Mouse (Mus musculus) MEL (cell line): ENCODE results near the gene Adamts5. TPM values are rescaled to one million over a fixed set of nuclear protein-coding genes. Genes with fewer than 3 reads are reported as not detected.

ENCODE experiments used
- DNase-seq: peaks from one replicate; pipeline ENCODE4 v3.0.0; 2011; ENCODE audit warnings: low read depth, low spot score
- H3K27ac ChIP-seq: 2 replicates; pipeline ENCODE4 v1.5.1; 2012; ENCODE audit warnings: low read depth, mild to moderate bottlenecking, control low read depth, low read length, moderate library complexity; ENCODE audit not compliant: control insufficient read depth
- H3K27me3 ChIP-seq, 2 experiments: fragments of 150-350 bp in 1 of 2; sonication (generic) in 1 of 2; 2 replicates each; pipeline ENCODE4 v1.6.1; 2012; ENCODE audit warnings: low read length in 2 of 2, mild to moderate bottlenecking in 2 of 2, improper control_type of control experiment in 1 of 2, moderate library complexity in 1 of 2; ENCODE audit not compliant: insufficient read depth in 2 of 2, control insufficient read depth in 1 of 2
- H3K36me3 ChIP-seq, 2 experiments: 2 replicates each; pipeline ENCODE4 v1.6.1; 2012 to 2014; ENCODE audit warnings: low read length in 2 of 2, improper control_type of control experiment in 1 of 2, inconsistent platforms in 1 of 2, mild to moderate bottlenecking in 1 of 2; ENCODE audit not compliant: insufficient read depth in 2 of 2, control insufficient read depth in 1 of 2
- H3K4me1 ChIP-seq, 2 experiments: fragments of 150-350 bp in 1 of 2; sonication (generic) in 1 of 2; 2 replicates each; pipeline ENCODE4 v1.6.1; 2012; ENCODE audit warnings: low read length in 2 of 2, improper control_type of control experiment in 1 of 2, mild to moderate bottlenecking in 1 of 2; ENCODE audit not compliant: insufficient read depth in 2 of 2, control insufficient read depth in 1 of 2
- H3K4me3 ChIP-seq, 2 experiments: fragments of 150-350 bp in 1 of 2; sonication (generic) in 1 of 2; 2 replicates each; pipeline ENCODE4 v1.5.1; 2012; ENCODE audit warnings: low read depth in 2 of 2, low read length in 2 of 2, mild to moderate bottlenecking in 2 of 2, moderate library complexity in 2 of 2, control low read depth in 1 of 2, improper control_type of control experiment in 1 of 2; ENCODE audit not compliant: control insufficient read depth in 1 of 2, insufficient read depth in 1 of 2
- H3K79me2 ChIP-seq: 2 replicates; pipeline ENCODE4 v1.6.1; 2012; ENCODE audit warnings: mild to moderate bottlenecking, low read length, moderate library complexity; ENCODE audit not compliant: control insufficient read depth, poor library complexity, insufficient read depth
- H3K9ac ChIP-seq: 2 replicates; pipeline ENCODE4 v1.6.1; 2012; ENCODE audit warnings: low read depth, mild to moderate bottlenecking, control low read depth, low read length, moderate library complexity; ENCODE audit not compliant: control insufficient read depth, poor library complexity, severe bottlenecking
- H3K9me3 ChIP-seq: fragments of 150-350 bp; sonication (generic); replicated peaks from 2 replicates; pipeline ENCODE4 v1.6.1; 2012; ENCODE audit warnings: mild to moderate bottlenecking, low read length, improper control_type of control experiment, moderate library complexity; ENCODE audit not compliant: insufficient read depth
- BHLHE40 ChIP-seq: IDR thresholded peaks from 2 replicates; pipeline ENCODE4 v1.6.1; 2012; ENCODE audit warnings: low read depth, mild to moderate bottlenecking, inconsistent platforms, low read length, improper control_type of control experiment, borderline replicate concordance
- CTCF ChIP-seq, 3 experiments: IDR thresholded peaks in 2 of 3; conservative IDR thresholded peaks in 1 of 3; 2 replicates each; pipeline ENCODE4 v1.5.1; 2011 to 2012; ENCODE audit warnings: low read length in 3 of 3, low read depth in 2 of 3, mild to moderate bottlenecking in 2 of 3, improper control_type of control experiment in 1 of 3, inconsistent platforms in 1 of 3, mixed read lengths in 1 of 3, moderate library complexity in 1 of 3; ENCODE audit not compliant: control insufficient read depth in 1 of 3, insufficient read depth in 1 of 3, poor library complexity in 1 of 3, severe bottlenecking in 1 of 3
- EP300 ChIP-seq, 2 experiments: IDR thresholded peaks; 2 replicates each; pipeline ENCODE4 v1.6.1; 2011; ENCODE audit warnings: improper control_type of control experiment in 2 of 2, low read length in 2 of 2, low read depth in 1 of 2, mild to moderate bottlenecking in 1 of 2
- ETS1 ChIP-seq: IDR thresholded peaks from 2 replicates; pipeline ENCODE4 v1.6.1; 2012; ENCODE audit warnings: low read depth, mild to moderate bottlenecking, inconsistent platforms, low read length, improper control_type of control experiment, moderate library complexity
- GABPA ChIP-seq: IDR thresholded peaks from 2 replicates; pipeline ENCODE4 v1.6.1; 2012; ENCODE audit warnings: low read depth, mild to moderate bottlenecking, inconsistent platforms, low read length, improper control_type of control experiment, moderate library complexity
- GATA1 ChIP-seq: IDR thresholded peaks from 2 replicates; pipeline ENCODE4 v1.6.1; 2011; ENCODE audit warnings: low read depth, low read length, improper control_type of control experiment
- MAFK ChIP-seq: IDR thresholded peaks from 2 replicates; pipeline ENCODE4 v1.6.1; 2011; ENCODE audit warnings: low read depth, mild to moderate bottlenecking, low read length, improper control_type of control experiment, borderline replicate concordance
- MXI1 ChIP-seq: IDR thresholded peaks from 2 replicates; pipeline ENCODE4 v1.6.1; 2011; ENCODE audit warnings: mild to moderate bottlenecking, low read depth, low read length, improper control_type of control experiment
- NRF1 ChIP-seq: IDR thresholded peaks from 2 replicates; pipeline ENCODE4 v1.6.1; 2014; ENCODE audit warnings: low read depth, mild to moderate bottlenecking, inconsistent platforms, low read length, improper control_type of control experiment, moderate library complexity; ENCODE audit not compliant: poor library complexity, insufficient read depth, severe bottlenecking
- POLR2A ChIP-seq, 2 experiments: IDR thresholded peaks; 2 replicates each; pipeline ENCODE4 v1.6.1; 2011 to 2012; ENCODE audit warnings: low read length in 2 of 2, mild to moderate bottlenecking in 2 of 2, control low read depth in 1 of 2, improper control_type of control experiment in 1 of 2, low read depth in 1 of 2, moderate library complexity in 1 of 2; ENCODE audit not compliant: control insufficient read depth in 1 of 2, insufficient read depth in 1 of 2, poor library complexity in 1 of 2
- POLR2AphosphoS5 ChIP-seq: IDR thresholded peaks from 2 replicates; pipeline ENCODE4 v1.6.1; 2012; ENCODE audit warnings: low read depth, borderline replicate concordance, mild to moderate bottlenecking, inconsistent platforms, low read length, moderate library complexity, mixed read lengths
- SIN3A ChIP-seq: IDR thresholded peaks from 2 replicates; pipeline ENCODE4 v1.6.1; 2012; ENCODE audit warnings: low read length, improper control_type of control experiment, inconsistent platforms
- SMC3 ChIP-seq: IDR thresholded peaks from 2 replicates; pipeline ENCODE4 v1.6.1; 2011; ENCODE audit warnings: low read depth, low read length, improper control_type of control experiment
- TCF12 ChIP-seq: IDR thresholded peaks from 2 replicates; pipeline ENCODE4 v1.6.1; 2014; ENCODE audit warnings: low read depth, mild to moderate bottlenecking, inconsistent platforms, low read length, improper control_type of control experiment, moderate library complexity
- USF1 ChIP-seq: IDR thresholded peaks from 2 replicates; pipeline ENCODE4 v1.6.1; 2014; ENCODE audit warnings: low read depth, mild to moderate bottlenecking, inconsistent platforms, low read length, improper control_type of control experiment, moderate library complexity
- ZKSCAN1 ChIP-seq: IDR thresholded peaks from 2 replicates; pipeline ENCODE4 v1.6.1; 2012; ENCODE audit warnings: low read depth, mild to moderate bottlenecking, inconsistent platforms, low read length, improper control_type of control experiment, moderate library complexity
- ZNF384 ChIP-seq: IDR thresholded peaks from 2 replicates; pipeline ENCODE4 v1.6.1; 2012; ENCODE audit warnings: low read depth, mild to moderate bottlenecking, inconsistent platforms, low read length, improper control_type of control experiment
- polyA plus RNA-seq, 2 experiments: library from polyadenylated mRNA; stranded (reverse) in 1 of 2; unstranded in 1 of 2; fragments of >175 nt in 1 of 2; fragments of >200 nt in 1 of 2; gene quantifications; 2 replicates each; pipeline versions ENCODE4 v1.2.1 to v1.2.4; 2012; ENCODE audit warnings: low replicate concordance in 2 of 2, low read depth in 1 of 2; ENCODE audit not compliant: insufficient read length in 2 of 2, insufficient read depth in 1 of 2, missing spikeins in 1 of 2
- total RNA-seq: library from RNA; depleted of rRNA; stranded (reverse); fragments of 300-350 nt; gene quantifications from 2 replicates; pipeline ENCODE4 v1.2.3, GENCODE M21; 2012

Adamts5 gene
- total and polyA plus RNA-seq, 3 experiments: not detected

GRCm38 (mm10) chr16:85899790-85900587 lies 1.6 kb downstream of the Adamts5 start:
- Histone ChIP-seq H3K4me3 (no peak overlapping the region), H3K36me3 (no peaks in the 10 kb centered on the region), H3K27ac (no peak overlapping the region), H3K4me1 (no peaks in the 10 kb centered on the region), H3K9ac (no peak overlapping the region), H3K27me3 (no peaks in the 10 kb centered on the region), H3K79me2 (no peaks in the 10 kb centered on the region), H3K9me3 (no peaks in the 10 kb centered on the region)
- TF ChIP-seq POLR2A (IDR thresholded peaks at IDR 0.05; ENCODE audit: control insufficient read depth in 1 of 2, insufficient read depth in 1 of 2, low read depth in 1 of 2, low read length in 2 of 2, poor library complexity in 1 of 2) (no peak), GATA1 (no peak), ZKSCAN1 (no peak), USF1 (no peak), ZNF384 (no peak), EP300 (IDR thresholded peaks at IDR 0.05; ENCODE audit: low read depth in 1 of 2, low read length in 2 of 2) (no peak), BHLHE40 (no peak), ETS1 (no peak), SMC3 (no peak), CTCF (IDR thresholded peaks at IDR 0.05 in 2 of 3, conservative IDR thresholded peaks at IDR 0.05 in 1 of 3; ENCODE audit: control insufficient read depth in 1 of 3, insufficient read depth in 1 of 3, low read depth in 2 of 3, low read length in 3 of 3, poor library complexity in 1 of 3, severe bottlenecking in 1 of 3) (no peak), TCF12 (no peak), SIN3A (no peak), POLR2AphosphoS5 (no peak), MXI1 (no peak)
- DNase-seq: no peak

DNA sequence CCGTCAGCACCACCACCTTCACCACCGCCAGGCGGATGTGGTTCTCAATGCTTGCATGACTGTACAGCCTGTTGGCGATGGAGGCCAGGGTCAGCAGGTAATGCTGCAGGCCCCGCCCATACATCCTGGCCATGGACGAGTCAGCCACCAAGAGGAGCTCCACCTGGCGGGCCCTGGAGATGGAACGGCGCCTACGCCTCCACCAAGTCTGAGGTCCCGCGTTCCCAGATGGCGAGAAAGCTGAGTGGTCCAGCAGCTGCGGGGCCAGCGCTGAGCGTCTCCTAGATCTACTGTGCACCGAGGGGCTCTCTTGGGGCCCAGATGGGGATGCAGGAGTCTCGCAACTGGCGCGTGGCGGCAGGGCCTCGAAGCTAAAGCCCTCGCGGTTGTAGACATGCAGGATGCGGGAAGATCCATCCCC lies 2.3 kb downstream of the Adamts5 start:
- Histone ChIP-seq H3K36me3 (no peaks in the 10 kb centered on the region), H3K4me1 (no peaks in the 10 kb centered on the region), H3K79me2 (no peaks in the 10 kb centered on the region), H3K9me3 (no peaks in the 10 kb centered on the region), H3K4me3 (no peak overlapping the region), H3K27ac (no peak overlapping the region), H3K27me3 (no peaks in the 10 kb centered on the region), H3K9ac (no peak overlapping the region)
- TF ChIP-seq MAFK (no peak), ZNF384 (no peak), GABPA (no peak), NRF1 (no peak), SIN3A (no peak), ZKSCAN1 (no peak)
- DNase-seq: no peak
